Mouse (Mus musculus): Measurements from ENCODE around the gene Svep1. TPM values are rescaled to one million over a fixed set of nuclear protein-coding genes. Genes with fewer than 3 reads are reported as not detected.
A peak's percentile ranks its signal among the peaks of the same experiment; 100 is the strongest.

The Svep1 gene
- total RNA-seq, 2 experiments from 2014 or later = 15.1 to 16.6 TPM

DNA sequence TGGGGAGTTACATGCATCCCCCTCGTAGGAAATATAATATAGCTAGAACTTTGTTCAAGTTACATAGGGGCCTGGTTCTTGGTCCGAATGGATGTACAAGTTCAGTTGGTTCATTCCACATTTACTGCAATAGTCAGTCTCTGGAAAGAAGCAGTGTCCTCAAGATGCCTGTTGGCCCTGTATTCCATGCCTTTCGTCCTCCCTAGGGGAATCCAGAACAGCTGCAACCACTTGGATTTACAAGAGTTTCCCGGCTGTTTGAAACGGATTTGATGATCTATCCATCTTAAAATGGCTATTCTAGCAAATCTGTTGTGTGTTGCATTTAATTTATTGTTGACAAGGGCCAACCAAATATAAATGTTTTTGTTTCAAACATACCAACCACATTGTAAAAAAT lies 36.2 kb downstream of the Svep1 start:
- DNase-seq = no peak

DNA sequence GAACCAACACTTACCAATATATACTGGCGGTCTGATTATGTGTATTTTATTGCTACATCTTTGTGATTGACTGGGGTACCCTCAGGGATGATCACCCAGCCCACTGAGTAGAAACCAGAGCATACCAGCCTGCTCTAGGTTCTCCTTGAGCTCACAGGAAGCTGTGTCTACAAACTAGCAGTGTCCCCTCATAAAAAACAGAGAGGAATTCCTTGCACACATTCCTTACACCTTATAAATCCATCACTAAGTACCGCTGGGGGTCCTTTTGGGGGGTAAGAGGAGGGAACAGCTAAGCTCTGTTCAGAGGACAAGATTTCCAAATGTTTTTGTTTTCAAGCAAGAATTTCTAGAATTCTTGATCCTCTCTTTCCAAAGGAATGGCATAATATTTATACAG lies 36.7 kb downstream of the Svep1 start:
- DNase-seq = no peak

DNA sequence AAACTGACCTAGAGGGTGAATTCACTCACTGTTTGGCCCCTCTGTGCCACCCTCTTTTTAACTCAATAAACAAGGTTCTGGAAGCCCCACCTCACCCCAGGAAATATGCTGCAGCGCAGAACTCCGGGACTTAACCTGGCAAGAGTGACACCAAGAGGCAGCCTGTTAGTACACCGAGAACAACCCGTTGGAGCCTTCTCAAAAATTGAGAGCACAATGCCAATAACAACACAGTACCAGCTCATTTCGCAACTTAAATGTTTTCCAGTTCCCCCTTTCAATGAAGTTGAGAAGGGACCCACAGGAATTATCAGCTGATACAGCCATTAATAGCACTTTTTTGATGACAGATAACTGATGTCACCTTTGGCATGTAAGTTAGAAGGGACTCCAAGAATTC lies 38.3 kb downstream of the Svep1 start:
- peak in 1 of 2 experiments; percentile 19 for DNase-seq

GRCm38 (mm10) chr4:58165711-58166110 lies 40.9 kb downstream of the Svep1 start:
- DNase-seq = no peak

DNA sequence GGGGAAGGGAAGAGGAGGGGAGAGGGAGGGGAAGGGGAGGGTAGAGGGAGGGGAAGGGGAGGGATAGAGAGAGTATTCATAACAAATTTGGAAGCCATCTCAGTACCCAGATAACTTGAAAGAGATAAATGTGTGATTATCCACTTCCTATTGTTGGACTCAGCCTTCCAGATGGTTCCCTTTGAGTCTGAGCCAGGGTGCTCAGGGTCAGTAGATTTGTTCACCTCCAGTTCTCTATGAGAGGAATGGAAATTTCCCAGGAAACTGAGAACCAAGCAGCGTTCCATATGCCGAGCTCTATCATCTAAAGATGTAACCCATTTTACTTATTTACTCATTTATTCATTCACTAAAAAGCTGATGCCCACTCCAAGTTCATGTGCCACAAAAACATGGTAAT lies 44.8 kb downstream of the Svep1 start:
- peak; percentile 60 to 67 for DNase-seq

DNA sequence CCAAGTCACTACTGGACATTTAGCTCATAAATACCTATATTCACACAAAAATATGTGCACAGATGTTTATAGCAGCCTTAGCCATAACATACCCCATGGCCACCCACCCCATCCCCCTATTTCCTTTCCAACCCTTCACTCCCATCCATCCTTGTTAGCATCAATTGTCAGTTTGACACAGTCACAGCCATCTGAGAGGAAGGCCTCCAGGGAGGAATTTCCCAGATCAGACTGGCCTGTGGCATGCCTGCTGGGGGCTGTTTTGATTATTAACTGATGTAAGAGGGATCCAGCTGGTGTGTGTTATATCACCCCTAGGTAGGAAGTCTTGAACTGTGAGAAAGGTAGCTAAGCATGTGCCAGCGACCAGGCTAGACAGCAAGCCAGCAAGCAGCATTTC lies 47.1 kb downstream of the Svep1 start:
- no peak for DNase-seq

DNA sequence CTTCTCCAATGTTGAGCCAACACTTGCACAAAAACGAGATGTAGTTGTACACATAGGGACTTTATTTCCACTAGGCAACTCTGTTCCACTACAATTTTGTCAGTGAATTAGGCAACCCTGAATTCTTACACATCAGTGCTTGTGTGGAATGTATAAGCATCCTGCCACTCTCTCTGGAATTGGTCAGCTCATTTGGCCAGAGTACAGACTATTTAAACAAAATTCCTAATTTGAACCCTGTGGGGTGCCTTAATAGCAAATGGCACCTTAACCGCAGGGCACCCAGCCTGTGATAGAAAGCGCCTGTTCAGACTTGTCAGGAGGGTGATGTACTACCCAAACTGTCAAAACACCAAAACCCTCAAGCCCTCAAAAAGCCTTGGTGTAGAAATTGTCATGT lies 56.4 kb downstream of the Svep1 start:
- DNase-seq = no peak

DNA sequence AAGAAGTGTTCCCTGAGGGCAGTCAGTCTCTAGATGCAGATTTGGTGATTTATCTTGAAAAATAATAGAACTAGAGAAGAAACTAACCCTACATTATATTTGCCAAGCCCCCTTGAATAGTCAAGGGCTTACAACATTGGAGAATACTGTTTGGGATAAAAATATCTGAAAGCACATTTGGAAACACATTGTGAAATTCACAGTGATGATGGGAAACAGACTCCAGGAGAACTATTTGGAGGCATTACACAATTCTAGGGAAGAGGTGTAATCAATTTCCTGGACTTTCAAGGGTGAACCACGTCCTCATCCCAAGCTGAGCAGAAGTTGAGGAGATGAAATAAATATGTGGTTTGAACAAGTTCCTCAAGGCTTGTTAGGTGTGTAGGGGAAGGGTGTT lies 57.5 kb downstream of the Svep1 start:
- DNase-seq = no peak

DNA sequence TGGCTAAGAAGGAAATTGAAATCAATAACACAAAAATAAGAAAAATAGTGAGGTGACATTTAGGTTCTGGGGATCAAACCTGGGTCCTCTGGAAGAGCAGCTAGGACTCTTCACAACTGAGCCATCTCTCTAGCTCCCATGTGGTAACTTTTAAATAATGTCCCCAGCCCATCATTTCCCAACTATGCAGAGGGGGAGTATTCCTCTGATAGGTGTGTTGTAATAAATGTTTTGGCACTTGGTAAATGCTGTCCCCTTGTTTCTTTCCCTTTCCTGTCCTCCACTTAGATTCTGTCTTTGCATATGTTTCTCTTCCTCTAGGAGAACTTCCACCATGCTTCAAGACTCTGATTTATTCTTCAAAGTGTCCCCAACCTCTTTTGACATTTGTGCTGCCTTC lies 58.1 kb downstream of the Svep1 start:
- no peak for DNase-seq

DNA sequence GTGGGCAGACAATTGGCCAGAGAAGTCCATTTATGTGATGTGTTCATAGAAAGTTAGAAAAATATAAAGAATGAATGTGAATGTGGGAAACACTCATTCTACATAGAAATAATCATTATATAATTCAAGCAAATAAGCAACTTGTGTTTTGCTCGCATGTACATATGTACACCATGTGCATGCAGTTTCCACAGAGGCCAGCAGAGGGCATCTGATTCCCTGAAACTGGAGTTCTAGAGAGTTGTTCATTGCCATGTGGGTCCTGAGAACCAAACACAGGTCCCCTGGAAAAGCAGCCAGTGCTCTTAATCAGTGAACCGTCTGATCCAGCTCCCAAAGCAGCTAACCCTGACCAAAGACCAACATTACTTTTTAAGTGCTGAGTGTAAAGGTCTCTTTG lies 60.0 kb downstream of the Svep1 start:
- no peak for DNase-seq

DNA sequence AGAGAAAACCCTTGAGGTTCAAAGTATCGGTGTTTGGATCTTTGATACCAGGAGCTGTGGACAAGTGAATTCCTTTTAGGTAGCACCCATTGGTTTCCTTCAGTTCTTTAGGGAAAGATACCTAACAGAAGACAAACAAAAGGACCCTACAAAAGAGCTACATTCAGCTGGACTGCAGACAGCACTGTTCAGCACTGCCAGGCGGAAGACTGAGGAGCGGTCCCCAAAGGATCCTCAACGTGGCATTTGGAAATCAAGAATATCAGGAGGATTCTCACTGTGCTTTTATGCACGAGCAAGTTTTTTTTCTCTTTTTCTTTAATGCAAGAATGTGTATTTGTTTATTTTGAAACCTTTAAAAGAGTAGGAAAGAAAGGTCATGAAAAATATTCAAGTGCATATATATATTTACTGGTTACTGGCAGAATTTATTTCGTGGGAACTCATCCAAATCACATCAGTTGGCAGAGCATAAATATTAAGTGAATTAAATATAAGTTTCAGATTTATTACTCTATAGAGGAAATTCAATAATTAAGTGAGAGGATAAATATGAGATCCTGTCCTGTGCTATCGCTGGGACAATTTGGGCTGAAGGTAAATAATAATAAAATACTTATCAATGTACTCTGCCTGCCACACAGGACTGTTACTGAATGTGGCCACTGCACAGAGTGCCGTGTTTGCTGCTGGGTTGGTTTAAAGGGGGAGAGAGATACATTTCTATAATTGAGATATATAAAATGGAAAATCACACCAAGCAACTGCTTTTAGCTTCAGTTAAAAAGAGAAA lies 66.7 kb downstream of the Svep1 start:
- no peak for DNase-seq

GRCm38 (mm10) chr4:58139241-58139640 lies 67.4 kb downstream of the Svep1 start:
- DNase-seq = no peak

- DNase-seq = no peak
These were observed 72.9 kb downstream of the Svep1 start for GRCm38 (mm10) chr4:58133610-58134309.

- DNase-seq = no peak
These were observed 76.8 kb downstream of the Svep1 start for GRCm38 (mm10) chr4:58129844-58130243.

- no peak for DNase-seq
These were observed 79.6 kb downstream of the Svep1 start for GRCm38 (mm10) chr4:58127024-58127423.

DNA sequence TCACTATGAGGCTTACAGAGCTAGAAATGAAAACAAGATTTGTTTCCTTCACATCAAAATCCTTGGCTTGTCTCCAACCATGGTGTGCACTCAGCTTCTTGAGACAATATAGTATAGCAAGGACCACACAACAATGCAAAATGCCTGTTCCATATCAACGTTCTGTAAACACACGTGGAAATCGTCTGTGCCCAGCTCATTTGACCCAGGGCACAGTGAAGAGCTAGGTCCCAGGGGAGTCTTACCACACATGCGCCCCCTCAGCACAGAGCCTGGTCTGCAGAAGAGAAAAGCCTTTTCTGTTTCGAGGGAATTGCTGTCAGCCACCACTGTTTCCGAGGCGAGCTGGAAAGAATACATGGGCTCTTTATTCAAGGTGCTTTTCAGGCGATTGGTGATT lies 91.2 kb downstream of the Svep1 start:
- DNase-seq = no peak

DNA sequence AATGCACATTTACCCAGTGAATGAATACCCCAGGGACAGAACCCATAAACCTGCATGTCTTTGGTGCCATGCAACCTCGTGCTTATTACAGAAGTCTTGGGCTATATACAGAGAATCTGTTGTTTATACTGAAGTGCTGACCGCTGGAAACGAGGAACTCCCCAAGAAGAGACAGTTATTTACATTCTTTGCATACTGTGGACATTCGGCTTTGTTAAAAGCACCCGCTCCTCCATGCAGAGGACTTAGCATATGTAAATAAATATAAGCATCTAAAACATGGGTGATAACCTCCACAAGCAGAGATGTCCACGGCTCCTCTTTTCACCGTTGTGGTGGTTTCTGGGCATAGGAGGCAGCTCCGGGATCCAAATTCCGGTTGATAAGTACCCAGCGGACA lies 95.7 kb downstream of the Svep1 start:
- no peak for DNase-seq

DNA sequence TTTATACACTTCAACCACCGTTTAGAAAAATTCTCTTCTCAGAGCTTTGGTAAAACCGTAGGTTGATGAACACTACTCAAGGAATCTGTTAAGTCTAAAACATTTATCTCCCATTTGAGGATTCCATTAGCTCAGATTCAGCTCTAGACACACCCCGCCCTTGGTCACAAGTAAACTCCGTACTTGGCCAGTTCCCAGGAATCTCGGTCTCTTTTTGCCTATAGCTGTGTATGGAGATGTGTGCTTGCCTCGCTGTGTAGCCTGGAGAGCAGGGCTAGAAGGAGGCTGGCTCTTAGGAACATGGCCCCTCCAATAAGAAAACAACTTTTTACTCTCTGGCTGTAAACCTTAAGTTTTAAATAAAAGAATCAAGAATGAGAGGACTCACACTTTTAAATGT lies 96.9 kb downstream of the Svep1 start:
- DNase-seq = no peak

GRCm38 (mm10) chr4:58108364-58108763 lies 98.3 kb downstream of the Svep1 start:
- DNase-seq = no peak

DNA sequence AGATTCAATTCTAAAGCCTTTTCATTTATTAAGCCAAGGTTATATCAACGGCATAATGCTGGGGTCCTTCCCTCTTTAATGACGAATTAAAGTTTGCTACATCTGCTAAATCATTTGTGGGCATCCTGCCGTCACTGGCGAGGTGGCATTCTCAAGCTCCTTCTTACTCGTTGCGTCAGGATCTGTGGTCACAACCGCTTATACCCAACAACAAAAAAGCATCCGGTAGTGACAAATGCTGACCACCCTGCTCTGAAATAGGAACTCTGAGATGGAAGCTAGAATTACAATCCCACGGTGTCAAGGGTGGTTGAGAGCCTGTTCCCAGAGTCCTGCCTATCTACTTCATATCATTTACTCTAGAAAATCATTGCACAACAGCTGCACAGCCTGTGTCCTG lies 108.9 kb downstream of the Svep1 start:
- DNase-seq = no peak

DNA sequence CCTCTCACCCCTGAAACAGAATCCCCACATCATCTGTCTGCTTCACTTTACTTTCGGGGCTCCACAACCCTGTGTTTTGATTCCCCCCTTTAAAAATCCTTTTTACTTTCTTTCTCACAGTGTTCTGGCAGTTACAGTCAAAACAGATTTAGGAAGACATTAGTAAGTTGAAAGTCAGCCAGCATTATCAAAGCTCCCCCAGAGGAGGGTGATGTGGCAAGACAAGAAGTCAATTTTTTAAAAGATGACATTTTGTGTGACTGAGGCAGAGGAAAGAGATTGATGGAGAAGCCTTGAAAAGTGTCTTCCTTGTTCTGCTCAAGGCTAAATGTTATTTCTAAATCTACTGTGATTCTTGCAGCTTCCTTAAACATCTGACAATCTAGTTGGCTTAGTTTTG lies 119.9 kb downstream of the Svep1 start:
- no peak for DNase-seq

DNA sequence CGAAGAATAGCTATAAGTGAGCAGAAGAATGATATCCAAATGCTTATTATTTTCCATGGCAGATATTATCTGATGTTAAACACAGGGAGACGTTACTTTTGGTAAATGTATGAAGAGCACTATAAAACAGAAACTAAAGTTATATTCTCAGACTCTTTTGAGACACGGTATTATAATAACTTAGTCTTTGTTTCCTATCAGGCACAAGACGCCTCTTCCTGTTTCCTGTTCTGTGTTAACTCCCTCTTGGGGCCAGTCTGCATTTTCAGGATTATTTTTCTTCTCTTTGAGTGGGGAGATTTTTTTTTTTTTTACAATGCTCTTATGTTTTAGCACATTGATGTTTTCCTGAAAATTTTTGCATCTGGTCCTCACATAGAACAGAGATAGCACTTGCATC lies 120.5 kb downstream of the Svep1 start:
- DNase-seq = no peak

GRCm38 (mm10) chr4:58085340-58085739 lies 121.3 kb downstream of the Svep1 start:
- peak; percentile 11 to 16 for DNase-seq

- no peak for DNase-seq
These were observed 122.5 kb downstream of the Svep1 start for GRCm38 (mm10) chr4:58084155-58084554.
